Mouse (Mus musculus) testis, adult 2 months (tissue): Measurements from ENCODE around the gene Actr8.

Source experiments
- CTCF ChIP-seq: fragments of 200-500 bp; IDR thresholded peaks from 2 replicates; pipeline ENCODE4 v1.5.1; 2012; ENCODE audit warnings: low read depth, mild to moderate bottlenecking, inconsistent platforms, low read length, moderate library complexity; ENCODE audit not compliant: control insufficient read depth, insufficient read depth, insufficient replicate concordance
- POLR2A ChIP-seq: fragments of 200-500 bp; IDR thresholded peaks from 2 replicates; pipeline ENCODE4 v1.6.1; 2012; ENCODE audit warnings: low read depth, mild to moderate bottlenecking, inconsistent platforms, low read length, moderate library complexity; ENCODE audit not compliant: control insufficient read depth

DNA sequence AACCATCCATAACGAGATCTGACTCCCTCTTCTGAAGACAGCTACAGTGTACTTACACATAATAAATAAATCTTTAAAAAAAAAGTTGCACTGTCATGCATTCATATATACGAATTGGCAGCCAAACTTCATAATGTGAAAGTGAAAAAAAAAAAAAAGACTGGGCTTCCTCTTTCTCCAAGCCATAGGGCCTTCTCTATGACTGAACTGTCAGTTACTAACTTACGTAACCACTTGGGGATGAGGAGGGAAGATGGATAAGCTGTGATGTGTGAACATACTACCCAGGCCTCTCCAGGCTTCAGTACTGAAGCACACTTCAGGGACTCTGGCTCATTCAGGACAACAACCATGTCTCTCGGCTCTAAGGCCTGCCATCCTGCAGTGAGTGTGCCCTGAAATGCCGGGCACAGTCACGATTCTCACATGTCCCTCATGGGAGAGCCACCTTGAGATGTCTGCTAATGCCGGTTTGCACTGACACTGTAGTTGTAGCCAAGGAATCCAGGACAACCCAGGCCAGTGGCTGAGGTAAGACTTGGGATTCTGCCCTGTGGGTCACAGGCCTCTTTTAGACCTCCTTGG is 65.3 kb downstream of the Actr8 start:
- TF ChIP-seq CTCF (no peak), POLR2A (no peak)
